Mouse (Mus musculus) brain, adult 10 weeks (tissue): ENCODE results near the gene Kcnab3. TPM values are rescaled to one million over a fixed set of nuclear protein-coding genes. Genes with fewer than 3 reads are reported as not detected.

ENCODE experiments used
- polyA plus RNA-seq: library from polyadenylated mRNA; stranded (reverse); fragments of 350-450 nt; fragmentation: Illumina TruSeq; extraction: RNeasy Lipid Tissue Mini Kit (QIAGEN cat#74804); gene quantifications from one replicate; pipeline ENCODE4 v1.2.3, GENCODE M21; 2015; ENCODE audit warnings: low read depth, low replicate concordance

Kcnab3 gene
- polyA plus RNA-seq: 83.2 TPM

DNA sequence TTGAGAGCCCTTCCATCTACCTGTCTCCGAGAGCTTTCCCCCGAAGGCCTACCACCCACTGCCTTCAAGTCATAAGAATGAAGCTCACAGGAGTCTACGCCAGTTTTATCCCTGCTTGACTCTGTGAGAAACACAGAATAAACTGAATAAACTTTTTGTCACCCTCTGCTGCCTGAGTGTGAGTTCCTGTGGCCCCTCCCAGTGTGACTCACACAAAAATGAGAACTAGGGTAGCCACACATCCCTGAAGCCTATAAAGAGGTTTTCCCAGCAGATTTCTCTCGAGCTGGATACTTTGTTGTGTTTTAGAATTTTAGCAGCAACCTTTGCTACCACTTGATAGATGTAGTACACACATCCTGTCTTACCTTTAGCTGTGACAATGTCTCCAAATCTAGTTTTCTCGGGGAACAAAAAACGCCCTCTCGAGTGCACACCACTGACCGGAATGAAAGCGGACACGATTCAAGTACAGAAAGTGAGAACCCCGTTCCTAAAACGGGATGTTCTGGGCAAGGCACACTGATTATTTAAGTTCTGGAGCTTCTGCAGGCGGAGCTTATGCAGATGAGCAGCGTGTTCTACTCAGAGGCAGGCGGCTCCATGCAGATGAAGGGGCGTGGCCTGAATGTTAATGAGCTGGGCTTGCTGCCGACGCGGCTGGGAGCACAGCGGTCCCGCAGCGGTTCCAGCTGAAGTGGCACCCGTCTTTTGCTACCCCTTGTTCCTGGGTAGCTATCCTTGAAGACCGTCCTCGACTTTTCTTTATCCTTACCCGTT, at the start of gene Kcnab3:
TSS of gene Kcnab3 (plus strand) at position 631 of the 780 bp plus-strand sequence.

DNA sequence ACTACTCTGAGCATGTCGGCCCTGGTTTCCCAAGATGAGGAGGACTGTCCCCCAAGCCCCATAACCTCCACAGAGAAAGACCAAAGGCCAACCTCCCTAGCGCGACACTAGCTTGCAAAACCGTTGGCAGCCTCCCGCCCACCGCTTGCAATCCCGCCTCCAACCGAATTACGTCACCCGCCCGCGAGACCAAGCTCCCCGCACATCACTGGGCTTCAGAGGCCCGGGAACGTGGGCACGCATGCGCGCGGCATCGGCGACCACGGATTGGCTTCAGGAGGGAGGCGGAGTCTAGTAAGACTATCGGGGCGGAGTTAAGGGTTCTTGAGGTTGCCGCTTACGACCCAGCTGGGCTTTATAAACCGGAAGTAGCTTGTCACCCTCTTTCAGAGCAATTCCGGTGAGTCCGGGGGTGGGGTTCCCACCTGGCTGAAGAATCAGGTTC, 2.4 kb upstream of the Kcnab3 start, which contains the start of the genes Cntrob and Trappc1:
TSS of gene Cntrob (minus strand) at position 109 of the 445 bp plus-strand sequence.
TSS of gene Trappc1 (plus strand) at position 314 of the 445 bp plus-strand sequence.

GRCm38 (mm10) chr11:69340161-69341131, 14.4 kb downstream of the Kcnab3 start, which contains the start of gene Rnf227:
TSS of gene Rnf227 (plus strand) at chr11:69340461.

GRCm38 (mm10) chr11:69369215-69369989, 43.3 kb downstream of the Kcnab3 start, which contains the start of gene Chd3:
TSS of gene Chd3 (minus strand) at chr11:69369406.

Other genes starting within 250 kb of the Kcnab3 start
- 1,029 TPM for gene Vamp2, start 237.8 kb upstream of the Kcnab3 start, polyA plus RNA-seq
- 47.8 TPM for gene Per1, start 231.0 kb upstream of the Kcnab3 start, polyA plus RNA-seq
- gene Hes7, start 205.9 kb upstream of the Kcnab3 start, polyA plus RNA-seq: 0.58 TPM
- 0.67 TPM for gene 9130213A22Rik, start 203.7 kb upstream of the Kcnab3 start, polyA plus RNA-seq
- 3.9 TPM for gene Aloxe3, start 200.4 kb upstream of the Kcnab3 start, polyA plus RNA-seq
- gene Alox12b, start 169.3 kb upstream of the Kcnab3 start, polyA plus RNA-seq: 4.0 TPM
- gene Alox8, start 128.4 kb upstream of the Kcnab3 start, polyA plus RNA-seq: 3.5 TPM
- gene Gucy2e, start 89.2 kb upstream of the Kcnab3 start, polyA plus RNA-seq: 1.1 TPM
- gene Cntrob, start 2.5 kb upstream of the Kcnab3 start, polyA plus RNA-seq: 16.5 TPM
- gene Trappc1, start 2.3 kb upstream of the Kcnab3 start, polyA plus RNA-seq: 92.5 TPM
- 217 TPM for gene Rnf227, start 14.2 kb downstream of the Kcnab3 start, polyA plus RNA-seq
- gene Chd3, start 43.1 kb downstream of the Kcnab3 start, polyA plus RNA-seq: 218 TPM
- 175 TPM for gene Naa38, start 69.2 kb downstream of the Kcnab3 start, polyA plus RNA-seq
- gene Cyb5d1, start 69.4 kb downstream of the Kcnab3 start, polyA plus RNA-seq: 37.8 TPM
- gene Tmem88, start 72.0 kb downstream of the Kcnab3 start, polyA plus RNA-seq: 2.1 TPM
- gene Kdm6b, start 87.4 kb downstream of the Kcnab3 start, polyA plus RNA-seq: 8.6 TPM
- 1.4 TPM for gene Dnah2, start 222.9 kb downstream of the Kcnab3 start, polyA plus RNA-seq
- 78.5 TPM for gene Efnb3, start 233.9 kb downstream of the Kcnab3 start, polyA plus RNA-seq